Mouse (Mus musculus) thymus, adult 2 months (tissue): ENCODE measurements at regions not wholly inside any gene's neighbourhood (a gene's known extent, or its start where the extent isn't known, plus 50 kb on each side); places are given as distances from the start of the nearest gene placed in this dataset.

Experiments
- DNase-seq: peaks from one replicate; pipeline ENCODE4 v3.0.0; 2021
- H3K27ac ChIP-seq: fragments of 200-500 bp; 2 replicates; pipeline ENCODE4 v1.5.1; 2012; ENCODE audit warnings: low read length, control low read depth; ENCODE audit not compliant: control insufficient read depth, insufficient read depth
- H3K27me3 ChIP-seq: fragments of 200-500 bp; 2 replicates; pipeline ENCODE4 v1.6.1; 2012; ENCODE audit warnings: mild to moderate bottlenecking, low read length, moderate library complexity, mixed read lengths; ENCODE audit not compliant: control insufficient read depth, insufficient read depth
- H3K36me3 ChIP-seq: fragments of 200-500 bp; 2 replicates; pipeline ENCODE4 v1.6.1; 2012; ENCODE audit warnings: mild to moderate bottlenecking, low read length, moderate library complexity; ENCODE audit not compliant: control insufficient read depth, insufficient read depth
- H3K4me1 ChIP-seq: fragments of 200-500 bp; replicated peaks from 2 replicates; pipeline ENCODE4 v1.6.1; 2012; ENCODE audit warnings: low read length; ENCODE audit not compliant: control insufficient read depth, insufficient read depth
- H3K4me3 ChIP-seq: fragments of 200-500 bp; 2 replicates; pipeline ENCODE4 v1.5.1; 2012; ENCODE audit warnings: mild to moderate bottlenecking, low read length, control low read depth, moderate library complexity; ENCODE audit not compliant: control insufficient read depth, insufficient read depth
- CTCF ChIP-seq: fragments of 200-500 bp; IDR thresholded peaks from 2 replicates; pipeline ENCODE4 v1.5.1; 2012; ENCODE audit warnings: mild to moderate bottlenecking, control low read depth, low read length, moderate library complexity, borderline replicate concordance; ENCODE audit not compliant: control insufficient read depth, poor library complexity, insufficient read depth; ENCODE audit errors: extremely low read depth
- POLR2A ChIP-seq: fragments of 200-500 bp; IDR thresholded peaks from 2 replicates; pipeline ENCODE4 v1.6.1; 2012; ENCODE audit warnings: mild to moderate bottlenecking, low read length, control low read depth, moderate library complexity; ENCODE audit not compliant: control insufficient read depth, poor library complexity, insufficient read depth; ENCODE audit errors: extremely low read depth
- WGBS: fragments of 180-500 bp; shearing (Covaris S2); methylation state at CpG from one replicate; pipeline ENCODE4 v1.1.7; 2018; 5-methylcytosine and 5-hydroxymethylcytosine counted together

GRCm38 (mm10) chr12:25991801-25992525 lies 423.1 kb downstream of the Rnf144a start:
- no peaks in the 10 kb centered on the region for H3K27me3 ChIP-seq
- WGBS, result 86% methylated on average over 6 of the region's 6 CpGs
- DNase-seq, result no peak
- no peak overlapping the region for H3K4me3 ChIP-seq
- H3K36me3 ChIP-seq, result no peaks in the 10 kb centered on the region
- TF ChIP-seq POLR2A, result no peak
- no peak for TF ChIP-seq CTCF
- H3K27ac ChIP-seq, result no peak overlapping the region
- no peaks in the 10 kb centered on the region for H3K4me1 ChIP-seq

- Histone ChIP-seq H3K27me3 (no peaks in the 10 kb centered on the region), H3K4me3 (no peak overlapping the region), H3K36me3 (no peaks in the 10 kb centered on the region), H3K4me1 (no peaks in the 10 kb centered on the region), H3K27ac (no peak overlapping the region)
- no peak for TF ChIP-seq POLR2A
- TF ChIP-seq CTCF, result no peak
- 95% methylated on average over 4 of the region's 4 CpGs for WGBS
- no peak for DNase-seq
Measured at GRCm38 (mm10) chr12:25982545-25982944, 432.5 kb downstream of the Rnf144a start.

GRCm38 (mm10) chr12:25978335-25978734 lies 436.7 kb downstream of the Rnf144a start:
- no peak overlapping the region for H3K4me3 ChIP-seq
- no peaks in the 10 kb centered on the region for H3K27me3 ChIP-seq
- no peaks in the 10 kb centered on the region for H3K4me1 ChIP-seq
- WGBS, result 97% methylated on average over 5 of the region's 5 CpGs
- no peak overlapping the region for H3K27ac ChIP-seq
- DNase-seq, result no peak
- no peaks in the 10 kb centered on the region for H3K36me3 ChIP-seq
- TF ChIP-seq CTCF (no peak), POLR2A (no peak)

- TF ChIP-seq POLR2A (no peak), CTCF (no peak)
- Histone ChIP-seq H3K4me3 (no peak overlapping the region), H3K4me1 (no peaks in the 10 kb centered on the region), H3K36me3 (no peaks in the 10 kb centered on the region), H3K27ac (no peak overlapping the region; the same call in 1 of the 2 replicates), H3K27me3 (no peaks in the 10 kb centered on the region)
- WGBS, result 80% methylated on average over 4 of the region's 4 CpGs
- DNase-seq, result peak; percentile 20
Measured at GRCm38 (mm10) chr12:25958584-25958983, 456.5 kb downstream of the Rnf144a start.

GRCm38 (mm10) chr12:25957547-25957946 lies 457.5 kb downstream of the Rnf144a start:
- WGBS, result 87% methylated on average over 1 of the region's 1 CpGs
- TF ChIP-seq POLR2A (no peak), CTCF (no peak)
- H3K4me3 ChIP-seq, result no peak overlapping the region
- no peak overlapping the region for H3K27ac ChIP-seq
- peak; percentile 2 for DNase-seq
- H3K27me3 ChIP-seq, result no peaks in the 10 kb centered on the region
- H3K36me3 ChIP-seq, result no peaks in the 10 kb centered on the region
- H3K4me1 ChIP-seq, result no peaks in the 10 kb centered on the region

GRCm38 (mm10) chr12:25947107-25947506 lies 467.9 kb downstream of the Rnf144a start:
- Histone ChIP-seq H3K4me1 (no peaks in the 10 kb centered on the region), H3K27ac (no peak overlapping the region), H3K36me3 (no peaks in the 10 kb centered on the region), H3K4me3 (no peak overlapping the region), H3K27me3 (no peaks in the 10 kb centered on the region)
- 94% methylated on average over 7 of the region's 7 CpGs for WGBS
- TF ChIP-seq POLR2A (no peak), CTCF (no peak)
- DNase-seq, result no peak

- Histone ChIP-seq H3K27ac (no peak overlapping the region), H3K27me3 (no peaks in the 10 kb centered on the region), H3K4me1 (no peaks in the 10 kb centered on the region), H3K36me3 (no peaks in the 10 kb centered on the region), H3K4me3 (no peak overlapping the region)
- TF ChIP-seq CTCF, result no peak
- no peak for TF ChIP-seq POLR2A
- WGBS, result 89% methylated on average over 3 of the region's 3 CpGs
- no peak for DNase-seq
Measured at GRCm38 (mm10) chr12:25946121-25946520, 468.9 kb downstream of the Rnf144a start.
